19 mouse cellular contexts compared by ENCODE assay signal in genomic region chr12:74502791-74503190, GRCm38 (mm10).
DNase-seq lines count a peak whose midpoint lies in the region; TF ChIP-seq lines count a peak whose summit lies in the region.
"Had no signal": no experiment of that assay in that cellular context is flagged by ENCODE, and none has a peak within 500 bp of the region (broad histone marks: within the 10 kb centered on the region; RNA-seq: fewer than 3 reads in every experiment).

No protein-coding gene starts in this region.

- H3K4me3 ChIP-seq in gastrocnemius, adult 2 months = no peak overlapping the region
- H3K4me3 ChIP-seq: embryonic facial prominence, embryonic 13.5 days; embryonic facial prominence, embryonic 15.5 days; erythroblast, embryonic 14.5 days; forebrain, embryonic 10.5 days; forebrain, embryonic 12.5 days had no signal

- no peak overlapping the region for H3K27ac ChIP-seq in gastrocnemius, adult 2 months
- H3K27ac ChIP-seq: embryonic facial prominence, embryonic 13.5 days; embryonic facial prominence, embryonic 15.5 days; forebrain, embryonic 10.5 days; forebrain, embryonic 12.5 days had no signal

- intact Hi-C loops in gastrocnemius, adult 2 months (cut with DNase I) = no loop called here
- intact Hi-C loops in heart, postnatal 14 days (cut with DNase I) = no loop called here

- peak; percentile 7 for DNase-seq in gastrocnemius, postnatal 25 days
- DNase-seq in gastrocnemius, adult 2 months = no peak
- peak; percentile 3 for DNase-seq in heart, adult 8-10 months (ENCODE audit: low spot score)
- DNase-seq in heart, postnatal 14 days = no peak
- DNase-seq: adrenal gland, adult 2 months; adrenal gland, postnatal 10 days; adrenal gland, postnatal 25 days; cerebellum, adult 11 months; cerebellum, adult 18-20 months; cerebellum, adult 8-10 months; cerebellum, adult 9-11 months; cerebellum, postnatal 14 days; cerebellum, postnatal 36 days; embryo, embryonic 11 days had no signal

- TF ChIP-seq CTCF in gastrocnemius, adult 2 months (IDR thresholded peaks at IDR 0.05) = no peak

Comparison
In these comparisons a context has a peak if more than half of its experiments do, and no peak if none do; other contexts are left out.
1. DNase-seq: peak in gastrocnemius, postnatal 25 days (single experiment) and heart, adult 8-10 months (single experiment); none in gastrocnemius, adult 2 months (single experiment) and heart, postnatal 14 days (0 of 2).